Mouse (Mus musculus) activated CD4-positive, CD25-positive, alpha-beta regulatory T cell, adult 4 months (primary cell): ENCODE data around the gene Kctd17. TPM values are rescaled to one million over a fixed set of nuclear protein-coding genes. Genes with fewer than 3 reads are reported as not detected.

Source experiments
- ATAC-seq: one replicate; pipeline ENCODE4 v1.8.0; 2017
- polyA plus RNA-seq, 2 experiments: library from polyadenylated mRNA; unstranded; fragments of 100-300 nt; shearing (Covaris generic); gene quantifications; one replicate each; pipeline ENCODE4 v1.2.1; 2017

Kctd17 gene
- polyA plus RNA-seq, 2 experiments from 2014 or later, result 9.0 to 9.7 TPM

DNA sequence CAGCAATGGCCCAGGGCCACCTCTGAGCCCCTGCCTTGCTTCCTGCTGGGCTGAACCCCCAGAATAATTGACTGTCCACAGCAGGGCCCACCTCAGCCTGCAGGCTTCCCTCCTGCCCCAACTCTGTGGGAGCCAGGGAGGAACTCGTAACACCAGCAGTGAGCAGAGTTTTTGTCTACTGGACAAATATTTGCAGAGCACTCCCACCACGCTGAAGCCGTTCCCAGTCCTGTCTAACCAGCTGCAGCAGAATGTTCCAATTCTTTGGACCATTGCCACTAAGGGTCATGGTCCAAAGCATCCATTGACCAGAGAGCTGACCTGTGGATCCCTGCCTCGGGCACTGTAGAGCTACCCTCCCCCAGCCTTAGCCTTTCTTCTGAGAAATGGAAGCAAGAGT lies 11.4 kb upstream of the Kctd17 start:
- no peak for ATAC-seq

DNA sequence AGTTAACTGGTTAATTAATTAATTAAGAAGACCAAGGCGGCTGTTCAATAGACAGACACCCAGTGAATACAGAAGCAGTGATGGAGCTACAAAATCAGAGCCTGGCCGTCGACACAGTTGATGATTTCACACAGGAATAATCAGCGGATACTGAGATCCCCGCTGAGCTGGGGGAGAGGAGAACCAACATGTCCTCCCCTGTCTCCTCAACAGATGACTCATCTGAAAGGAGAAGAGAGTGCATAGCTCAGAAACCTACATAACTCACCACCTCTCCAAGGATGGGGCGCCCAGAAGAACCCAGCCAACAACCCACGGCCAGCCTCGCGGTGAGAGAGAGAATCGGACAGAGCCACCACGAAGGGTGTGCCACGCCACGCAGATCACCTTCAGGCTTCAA lies 8.0 kb upstream of the Kctd17 start:
- ATAC-seq, result no peak

DNA sequence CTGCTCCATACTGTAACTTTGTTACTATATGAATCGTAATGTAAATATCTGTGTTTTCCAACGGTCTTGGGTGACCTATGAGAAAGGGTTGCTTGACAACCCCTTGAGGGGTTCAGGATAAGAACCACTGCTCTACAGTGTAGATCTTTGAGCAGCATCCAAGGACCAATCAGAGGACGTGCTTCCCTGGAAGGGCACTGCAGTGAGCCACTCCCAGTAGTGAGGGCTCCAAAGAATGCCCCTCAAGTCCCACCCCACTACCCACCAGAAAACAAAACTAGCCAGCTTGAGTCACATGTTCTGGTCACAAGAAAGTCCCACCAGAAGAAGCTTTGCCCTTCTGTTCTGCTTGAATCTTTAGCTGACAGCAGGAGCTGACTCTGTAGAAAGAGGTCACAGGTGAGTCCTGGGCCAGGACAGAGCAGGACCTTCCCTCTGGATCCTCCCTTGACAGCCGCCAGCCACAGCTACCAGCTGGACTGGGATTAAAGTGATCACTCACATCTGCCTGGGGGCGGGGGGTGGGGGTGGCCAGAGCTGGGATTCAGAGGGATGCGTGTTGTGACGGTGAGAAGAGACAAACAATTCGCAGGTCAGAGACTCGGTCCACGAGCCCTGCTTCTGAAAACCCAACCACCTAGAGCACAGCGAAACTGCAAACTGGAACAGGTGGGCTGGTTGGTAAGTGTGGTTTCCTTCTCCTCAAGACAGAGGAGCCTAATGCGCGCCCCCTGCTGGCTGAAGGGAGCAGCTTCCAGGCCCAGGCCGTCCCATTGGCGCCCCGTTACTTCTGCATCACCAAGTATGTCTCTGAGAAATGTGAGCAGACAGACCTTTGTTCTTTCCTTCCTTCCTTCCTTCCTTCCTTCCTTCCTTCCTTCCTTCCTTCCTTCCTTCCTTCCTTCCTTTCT lies 6.1 kb upstream of the Kctd17 start:
- ATAC-seq, result peak; percentile 66

- no peak for ATAC-seq
These were observed 3.9 kb upstream of the Kctd17 start for GRCm38 (mm10) chr15:78424507-78424906.

DNA sequence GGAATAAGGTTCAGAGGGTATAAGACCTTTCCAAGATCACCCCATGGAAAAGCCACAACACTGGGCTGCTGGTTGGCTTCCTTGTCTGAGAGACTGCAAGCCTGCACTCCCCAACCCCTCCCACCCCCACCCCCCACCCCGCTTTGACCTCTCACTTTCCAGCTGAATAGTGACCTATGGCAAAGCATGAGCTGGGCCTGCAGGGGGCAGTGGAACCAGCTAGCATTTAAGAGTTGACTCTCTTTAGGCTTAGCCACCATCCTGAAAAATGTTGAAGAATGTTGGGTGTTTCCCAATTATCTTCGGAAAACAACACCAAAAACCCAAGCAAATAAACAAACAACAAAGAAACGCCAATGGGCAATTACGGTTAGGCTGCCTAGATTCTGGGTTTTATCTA lies 3.1 kb upstream of the Kctd17 start:
- ATAC-seq, result no peak

GRCm38 (mm10) chr15:78429139-78429459 lies 735 bp downstream of the Kctd17 start:
- no peak for ATAC-seq

- no peak for ATAC-seq
These were observed 1.7 kb downstream of the Kctd17 start for GRCm38 (mm10) chr15:78429871-78430622.

GRCm38 (mm10) chr15:78430874-78431273 lies 2.5 kb downstream of the Kctd17 start:
- ATAC-seq, result no peak

DNA sequence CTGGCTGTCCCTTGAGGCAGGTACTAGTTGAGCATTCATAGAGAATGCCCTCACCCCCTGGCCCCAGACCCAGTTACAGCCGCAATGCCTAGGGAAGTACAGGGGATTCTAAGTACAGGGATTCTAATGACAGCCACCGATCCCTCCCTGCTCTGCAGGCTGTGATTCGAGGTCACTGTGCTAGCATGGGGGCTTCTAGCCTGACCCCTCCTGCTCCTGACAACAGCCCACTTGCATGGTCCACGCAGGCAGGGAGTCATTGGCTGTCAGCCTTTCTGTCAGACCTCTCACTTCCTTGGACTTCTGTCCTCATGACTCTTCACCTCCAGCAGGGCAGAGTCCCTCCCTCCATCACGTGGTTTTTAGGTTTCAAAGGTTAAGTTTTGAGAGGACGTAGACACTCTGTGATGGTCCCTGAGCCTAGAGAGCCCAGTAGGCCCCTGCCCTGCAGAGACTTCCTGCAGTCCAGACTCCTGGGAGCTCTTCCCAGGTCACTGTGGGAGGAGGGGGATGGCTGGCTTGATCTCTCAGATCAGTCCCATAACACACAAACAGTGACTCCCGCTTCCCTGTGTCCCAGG lies 3.3 kb downstream of the Kctd17 start:
- no peak for ATAC-seq

DNA sequence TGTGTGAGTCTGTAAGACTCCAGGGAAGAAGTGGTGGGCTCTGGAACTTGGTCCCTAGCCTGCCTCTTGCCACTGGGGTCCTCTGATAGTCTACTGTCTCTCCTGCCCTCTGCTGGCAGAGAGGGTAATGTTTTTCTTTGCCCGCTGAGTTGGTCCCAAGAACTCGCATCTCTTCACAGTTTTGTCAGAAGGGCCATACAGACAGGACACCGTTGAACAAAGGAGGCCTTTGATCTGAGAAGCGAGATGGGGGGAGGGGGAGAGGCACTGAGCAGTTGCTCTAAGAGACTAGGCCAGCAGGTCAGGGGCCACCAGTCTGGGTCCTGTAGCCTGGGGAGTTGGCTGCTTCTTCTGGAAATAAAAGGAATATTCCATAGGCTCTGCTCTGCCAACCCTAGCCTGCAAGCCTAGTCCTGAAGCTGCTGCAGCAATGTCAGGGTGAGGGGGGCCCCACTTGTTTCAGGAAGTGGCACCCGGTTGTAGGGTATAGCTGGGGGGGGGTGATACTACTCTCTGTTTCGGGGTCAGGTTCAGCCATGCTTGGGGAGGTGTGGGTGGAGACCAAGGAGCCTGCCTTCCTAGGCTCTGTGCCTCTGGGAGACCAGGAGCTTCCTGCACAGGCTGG lies 6.6 kb downstream of the Kctd17 start:
- ATAC-seq, result no peak

- no peak for ATAC-seq
These were observed 7.3 kb downstream of the Kctd17 start for GRCm38 (mm10) chr15:78435681-78436080.

DNA sequence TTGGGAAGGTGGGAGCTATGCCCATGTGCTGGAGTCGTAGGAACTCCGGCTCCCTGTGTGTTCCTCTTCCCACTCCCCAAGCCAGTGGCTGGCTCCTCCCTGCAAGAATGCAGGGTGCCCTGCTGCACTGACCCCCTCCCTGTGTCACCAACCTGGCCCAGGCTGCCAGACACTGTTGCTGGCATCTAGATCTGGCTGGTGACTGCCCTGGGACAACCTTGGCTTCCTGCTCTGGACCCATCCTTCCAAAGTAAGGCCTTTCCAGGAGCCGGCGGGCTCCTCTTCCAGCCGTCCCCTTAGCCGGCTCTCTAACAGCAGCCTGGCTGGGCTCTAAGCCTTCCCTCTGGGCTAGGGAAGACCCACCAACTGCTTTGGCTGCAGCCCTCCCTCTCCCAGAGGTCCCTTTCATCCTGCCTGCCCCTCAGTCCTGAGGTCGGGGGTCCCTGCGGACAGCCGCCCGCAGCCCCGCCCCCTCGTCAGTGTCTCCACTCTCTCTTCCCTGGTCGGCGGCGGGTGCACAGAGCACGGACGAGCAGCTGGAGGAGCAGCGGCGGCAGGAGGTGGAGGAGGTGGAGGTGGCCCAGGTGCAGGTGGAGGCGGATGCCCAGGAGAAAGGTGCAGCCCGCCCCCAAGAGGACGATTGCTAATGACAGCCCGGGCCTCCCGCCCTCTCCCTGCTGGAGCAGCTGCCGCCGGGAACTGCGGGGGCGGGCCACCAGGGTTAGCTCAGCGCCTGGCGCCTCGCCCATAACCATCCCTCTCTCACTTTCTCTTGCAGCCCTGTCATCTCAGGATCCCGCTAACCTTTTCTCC lies 8.2 kb downstream of the Kctd17 start:
- ATAC-seq, result no peak

DNA sequence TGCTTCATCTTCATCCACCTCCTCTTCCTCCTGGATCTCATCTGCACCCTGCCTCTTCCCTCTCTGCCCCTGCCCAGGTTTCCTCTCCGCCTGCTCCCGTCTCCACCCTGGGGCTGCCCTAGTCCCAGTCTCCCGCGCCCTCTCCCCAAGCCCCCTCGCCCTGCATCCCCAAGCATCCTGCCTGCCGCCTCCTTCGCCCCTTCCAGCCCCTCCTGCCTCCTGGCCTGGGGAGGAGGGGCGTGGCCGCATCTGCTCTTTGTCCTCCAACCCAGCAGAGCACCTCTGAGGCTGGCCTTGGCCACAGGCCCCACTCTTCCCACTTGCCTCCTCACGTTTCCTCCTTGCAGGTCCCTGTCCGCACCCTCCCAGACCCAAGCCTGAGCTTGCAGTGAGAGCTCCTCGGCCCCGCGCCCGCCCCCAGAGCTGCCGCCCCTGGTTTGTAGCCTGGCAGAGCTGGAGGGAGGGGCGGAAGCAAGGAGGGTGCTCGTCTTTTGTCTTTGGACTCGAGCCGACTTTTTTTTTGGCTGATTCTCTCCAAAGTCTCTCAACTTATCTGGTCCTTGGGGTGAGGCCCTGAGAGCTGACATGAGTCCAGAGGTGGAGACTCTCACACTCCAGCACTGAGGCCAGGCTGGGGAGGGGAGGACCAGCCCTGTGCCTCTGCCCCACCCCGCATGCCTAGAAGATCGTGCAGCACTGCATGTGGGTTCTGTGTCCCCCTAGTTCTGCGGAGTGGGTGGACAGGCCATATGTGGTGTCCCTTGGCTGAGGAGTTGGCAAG lies 9.1 kb downstream of the Kctd17 start:
- no peak for ATAC-seq

DNA sequence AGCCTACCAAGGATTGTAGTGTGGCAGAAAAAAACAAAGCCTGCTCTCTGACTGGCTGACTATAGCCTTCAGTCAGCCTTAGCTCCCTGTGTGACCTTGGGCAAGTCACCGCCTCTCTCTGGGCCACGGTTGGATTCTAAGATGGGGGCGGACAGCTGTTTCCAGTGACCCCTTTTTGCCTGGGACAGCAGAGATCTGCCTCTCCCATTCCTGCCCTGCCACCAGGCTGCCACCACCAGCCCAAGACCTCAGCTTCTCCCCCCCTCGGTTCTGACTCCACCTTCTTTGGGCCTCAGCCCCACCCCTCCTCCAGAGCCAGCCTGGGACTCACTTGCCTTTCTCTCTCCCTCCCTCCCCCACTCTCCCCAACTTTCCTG lies 9.6 kb downstream of the Kctd17 start:
- ATAC-seq, result no peak

- no peak for ATAC-seq
These were observed 10.1 kb downstream of the Kctd17 start for GRCm38 (mm10) chr15:78438505-78438904.

- no peak for ATAC-seq
These were observed 10.6 kb downstream of the Kctd17 start for GRCm38 (mm10) chr15:78438973-78439372.

- ATAC-seq, result no peak
These were observed 13.9 kb downstream of the Kctd17 start for GRCm38 (mm10) chr15:78442231-78442630.

- no peak for ATAC-seq
These were observed 15.5 kb downstream of the Kctd17 start for GRCm38 (mm10) chr15:78443857-78444256.

DNA sequence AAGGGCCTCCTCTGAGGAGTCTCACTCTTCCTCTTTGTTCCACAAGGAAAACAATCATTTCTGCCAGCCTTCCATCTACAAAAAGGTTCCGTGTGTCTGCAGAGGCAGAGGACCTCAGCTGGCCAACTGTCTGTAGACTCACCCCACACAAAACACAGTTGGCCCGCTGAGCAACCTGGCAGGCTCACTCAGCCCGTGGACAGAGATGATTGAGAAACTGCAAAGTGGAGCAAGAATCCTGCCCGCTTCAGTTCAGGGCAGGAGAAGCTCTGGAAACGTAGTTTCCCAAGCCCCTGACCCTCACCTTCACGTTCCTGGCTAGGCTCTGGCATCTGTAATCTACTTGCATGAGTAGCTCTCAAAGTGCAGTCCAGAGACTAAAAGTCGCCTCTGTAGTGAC lies 18.8 kb downstream of the Kctd17 start:
- no peak for ATAC-seq

- ATAC-seq, result peak; percentile 40
These were observed 19.6 kb downstream of the Kctd17 start for GRCm38 (mm10) chr15:78447746-78448535.

- peak; percentile 55 for ATAC-seq
These were observed 20.8 kb downstream of the Kctd17 start for GRCm38 (mm10) chr15:78449131-78449530.
